In the genomic region with DNA sequence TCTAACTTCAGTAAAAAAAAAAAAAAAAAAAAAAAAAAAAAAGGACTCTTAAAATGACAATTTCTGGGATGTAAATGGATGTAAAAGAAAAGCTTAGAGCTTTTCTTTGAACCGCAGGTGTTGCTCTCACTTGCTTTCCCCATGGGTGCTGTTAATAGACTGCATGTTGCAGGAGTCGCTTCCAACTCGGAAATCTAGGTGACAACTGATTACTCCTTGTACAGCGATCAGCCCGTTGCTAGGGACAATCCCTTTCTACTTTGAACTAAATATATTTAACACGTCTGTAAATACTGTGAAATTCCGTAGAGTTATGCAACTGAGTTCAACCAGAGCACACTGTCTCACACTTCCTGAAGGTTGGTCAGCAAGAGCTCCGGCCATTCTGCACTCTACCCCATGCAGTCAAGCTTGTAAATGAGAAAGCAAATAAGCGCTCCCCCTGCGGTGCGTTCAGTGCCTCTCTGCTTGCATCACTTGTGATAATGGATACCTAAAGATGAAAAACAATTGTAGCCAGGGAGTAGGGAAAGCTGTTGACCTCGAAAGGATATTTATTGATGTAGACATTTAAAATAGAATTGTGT, we compare ENCODE assay signal across 8 mouse cellular contexts.
DNase-seq lines count a peak whose midpoint lies in the region; ATAC-seq and TF ChIP-seq lines count a peak whose summit lies in the region.

No protein-coding gene starts in this region.

- ATAC-seq in hindbrain, embryonic 16.5 days = peak; percentile 78
- peak; percentile 61 for ATAC-seq in neural tube, embryonic 13.5 days (ENCODE audit: low read depth)

- H3K27me3 ChIP-seq in hindbrain, embryonic 16.5 days (replicated peaks; ENCODE audit: control insufficient read depth, insufficient read depth, low read length) = no peaks in the 10 kb centered on the region
- no peaks in the 10 kb centered on the region for H3K27me3 ChIP-seq in neural tube, embryonic 13.5 days

- 0 out of 2 replicates have a peak overlapping the region, but pooled peaks have one; percentile 27 for H3K9ac ChIP-seq in hindbrain, embryonic 16.5 days (ENCODE audit: low read depth, low read length)
- H3K9ac ChIP-seq in neural tube, embryonic 13.5 days = no peak overlapping the region

- WGBS in hindbrain, embryonic 16.5 days = 5% methylated on average over 12 of the region's 12 CpGs
- 6% methylated on average over 12 of the region's 12 CpGs for WGBS in neural tube, embryonic 13.5 days

- no peaks in the 10 kb centered on the region for H3K36me3 ChIP-seq in hindbrain, embryonic 16.5 days (ENCODE audit: control insufficient read depth, insufficient read depth, low read length)
- no peaks in the 10 kb centered on the region for H3K36me3 ChIP-seq in neural tube, embryonic 13.5 days

- peak overlapping the region; percentile 37 for H3K4me3 ChIP-seq in layer of hippocampus, adult 2 months
- H3K4me3 ChIP-seq in hindbrain, embryonic 16.5 days (ENCODE audit: low read length) = peak overlapping the region; percentile 30
- H3K4me3 ChIP-seq in neural tube, embryonic 13.5 days = peak overlapping the region; percentile 19; the same call in 1 of the 2 replicates

- H3K4me2 ChIP-seq in hindbrain, embryonic 16.5 days (ENCODE audit: low read length) = peak overlapping the region; percentile 57
- peak overlapping the region; percentile 46 for H3K4me2 ChIP-seq in neural tube, embryonic 13.5 days

- H3K9me3 ChIP-seq in hindbrain, embryonic 16.5 days (ENCODE audit: control insufficient read depth, low read length) = no peaks in the 10 kb centered on the region
- no peaks in the 10 kb centered on the region for H3K9me3 ChIP-seq in neural tube, embryonic 13.5 days

- peaks cover 3% of the 10 kb centered on the region; the same call in 1 of the 2 replicates for H3K4me1 ChIP-seq in hindbrain, embryonic 16.5 days (ENCODE audit: control insufficient read depth, insufficient read depth, low read depth, low read length)
- peaks cover 10% of the 10 kb centered on the region for H3K4me1 ChIP-seq in neural tube, embryonic 13.5 days (replicated peaks)

- no peak overlapping the region for H3K27ac ChIP-seq in layer of hippocampus, adult 2 months
- no peak overlapping the region for H3K27ac ChIP-seq in hindbrain, embryonic 16.5 days (ENCODE audit: low read depth, low read length)
- no peak overlapping the region for H3K27ac ChIP-seq in neural tube, embryonic 13.5 days (replicated peaks)

- no peak for DNase-seq in layer of hippocampus, adult 2 months (ENCODE audit: low spot score in 2 of 2)
- DNase-seq in layer of hippocampus, postnatal 14 days (ENCODE audit: low spot score in 2 of 2) = no peak
- peak; percentile 12 for DNase-seq in embryo, embryonic 9.5 days (ENCODE audit: extremely low spot score)
- DNase-seq in yolk sac, embryonic 10.5 days (ENCODE audit: low spot score) = no peak
- no peak for DNase-seq in adrenal gland, postnatal 4 days (ENCODE audit: low spot score in 2 of 2)
- DNase-seq in left cerebral cortex, adult 8-10 months (ENCODE audit: low spot score in 2 of 2) = no peak

- peak; percentile 33 for TF ChIP-seq CTCF in layer of hippocampus, adult 2 months (conservative IDR thresholded peaks at IDR 0.05)
